Mouse (Mus musculus) C2C12 (cell line): ENCODE measurements around the gene Flnb. TPM values are rescaled to one million over a fixed set of nuclear protein-coding genes. Genes with fewer than 3 reads are reported as not detected.

Experiments used
- H3K27me3 ChIP-seq: one replicate; pipeline ENCODE4 v1.6.1; 2011; ENCODE audit not compliant: control insufficient read depth, insufficient read depth, insufficient read length
- H3K36me3 ChIP-seq: one replicate; pipeline ENCODE4 v1.6.1; 2011; ENCODE audit not compliant: control insufficient read depth, insufficient read depth
- H3K4me3 ChIP-seq: one replicate; pipeline ENCODE4 v1.5.1; 2011; ENCODE audit warnings: mild to moderate bottlenecking, control low read depth; ENCODE audit not compliant: poor library complexity, insufficient read depth, severe bottlenecking
- H3K79me2 ChIP-seq: one replicate; pipeline ENCODE4 v1.6.1; 2011; ENCODE audit not compliant: control insufficient read depth, insufficient read depth
- H3K79me3 ChIP-seq: one replicate; pipeline ENCODE4 v1.6.1; 2011; ENCODE audit warnings: low read depth, control low read depth
- H3ac ChIP-seq: one replicate; pipeline ENCODE3; 2011; ENCODE audit warnings: low read depth; ENCODE audit not compliant: control insufficient read depth, insufficient read length
- CEBPB ChIP-seq: IDR thresholded peaks from one replicate; pipeline ENCODE4 v1.6.1; 2011; ENCODE audit warnings: low read depth, mild to moderate bottlenecking, control low read depth, moderate library complexity
- CTCF ChIP-seq: IDR thresholded peaks from one replicate; pipeline ENCODE4 v1.5.1; 2011; ENCODE audit not compliant: control insufficient read depth, insufficient read depth, insufficient read length
- FOSL1 ChIP-seq: IDR thresholded peaks from one replicate; pipeline ENCODE4 v1.8.0; 2011; ENCODE audit warnings: mild to moderate bottlenecking, low read length; ENCODE audit not compliant: poor library complexity, insufficient read depth, severe bottlenecking
- MAX ChIP-seq: IDR thresholded peaks from one replicate; pipeline ENCODE4 v1.6.1; 2011; ENCODE audit warnings: mild to moderate bottlenecking, control low read depth
- MYOD1 ChIP-seq: IDR thresholded peaks from one replicate; pipeline ENCODE4 v1.6.1; 2011; ENCODE audit warnings: low read depth; ENCODE audit not compliant: control insufficient read depth, insufficient read length
- MYOG ChIP-seq: IDR thresholded peaks from one replicate; pipeline ENCODE4 v1.6.1; 2011; ENCODE audit not compliant: control insufficient read depth, insufficient read length; ENCODE audit errors: extremely low read depth
- USF1 ChIP-seq: IDR thresholded peaks from one replicate; pipeline ENCODE4 v1.6.1; 2011; ENCODE audit warnings: low read depth, mild to moderate bottlenecking, control low read depth, moderate library complexity
- polyA plus RNA-seq: library from polyadenylated mRNA; unstranded; fragments of >200 nt; fragmentation: generic; extraction: Trizol; gene quantifications from one replicate; pipeline ENCODE4 v1.2.1, GENCODE M21; 2012; ENCODE audit warnings: missing spikeins

Flnb gene
- polyA plus RNA-seq, 1 experiment: 154 TPM

DNA sequence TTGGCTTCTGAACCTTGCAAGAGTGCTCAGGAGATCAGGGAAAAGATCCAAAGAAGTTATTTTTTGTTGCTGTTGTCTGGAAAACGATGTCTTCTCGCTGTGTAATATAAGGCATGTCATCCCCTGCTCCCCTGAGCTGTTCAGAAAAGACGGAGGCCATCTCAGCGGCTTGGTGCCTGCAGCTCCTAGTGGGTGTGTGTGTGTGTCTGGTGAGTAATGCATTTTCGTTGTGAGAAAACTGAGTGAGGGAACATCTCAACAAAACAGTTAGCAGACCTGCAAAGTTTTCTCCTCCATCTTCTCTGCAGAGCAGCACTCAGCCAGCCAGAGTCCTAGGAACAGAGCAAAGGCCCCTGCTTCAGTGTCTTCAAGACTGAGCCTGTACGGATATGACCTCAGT, 36.6 kb downstream of the Flnb start:
- Histone ChIP-seq H3ac (no peak overlapping the region), H3K27me3 (no peaks in the 10 kb centered on the region), H3K36me3 (peaks cover 34% of the 10 kb centered on the region), H3K79me2 (peaks cover 100% of the 10 kb centered on the region), H3K79me3 (peaks cover 91% of the 10 kb centered on the region), H3K4me3 (no peak overlapping the region)
- TF ChIP-seq MAX (no peak), MYOD1 (no peak), USF1 (no peak)

GRCm38 (mm10) chr14:7855101-7855500, 37.3 kb downstream of the Flnb start:
- Histone ChIP-seq H3ac (no peak overlapping the region), H3K27me3 (no peaks in the 10 kb centered on the region), H3K4me3 (no peak overlapping the region), H3K79me2 (peaks cover 100% of the 10 kb centered on the region), H3K79me3 (peaks cover 90% of the 10 kb centered on the region), H3K36me3 (peaks cover 28% of the 10 kb centered on the region)
- TF ChIP-seq USF1 (no peak), FOSL1 (no peak), CEBPB (no peak), MAX (no peak), MYOG (no peak), MYOD1 (no peak), CTCF (no peak)

DNA sequence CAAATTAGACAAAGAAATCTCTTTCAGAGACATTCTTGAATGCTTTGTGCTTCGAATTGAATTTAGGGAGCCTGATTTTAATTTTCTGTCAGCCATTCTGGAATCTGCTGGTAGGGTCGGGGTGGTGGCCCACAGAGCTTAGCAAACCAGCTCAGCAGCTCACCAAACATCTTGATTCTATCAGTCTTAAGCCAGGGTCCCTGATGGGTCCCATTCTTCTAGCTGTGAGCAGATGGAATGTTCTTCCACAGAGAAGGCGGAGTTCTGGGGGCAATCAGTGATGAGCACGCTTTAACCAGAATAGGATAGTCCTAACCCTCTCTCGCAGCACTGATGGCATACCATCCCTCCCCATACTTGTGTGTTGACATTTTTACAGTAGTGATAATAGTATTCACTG, 37.7 kb downstream of the Flnb start:
- Histone ChIP-seq H3K27me3 (no peaks in the 10 kb centered on the region), H3K4me3 (no peak overlapping the region), H3ac (no peak overlapping the region), H3K79me2 (peaks cover 100% of the 10 kb centered on the region), H3K36me3 (peaks cover 29% of the 10 kb centered on the region), H3K79me3 (peaks cover 90% of the 10 kb centered on the region)
- TF ChIP-seq CTCF (no peak), FOSL1 (no peak), MAX (no peak), MYOG (no peak)

GRCm38 (mm10) chr14:7856348-7856747, 38.6 kb downstream of the Flnb start:
- Histone ChIP-seq H3ac (no peak overlapping the region), H3K27me3 (no peaks in the 10 kb centered on the region), H3K4me3 (no peak overlapping the region), H3K36me3 (peaks cover 38% of the 10 kb centered on the region), H3K79me2 (peaks cover 100% of the 10 kb centered on the region), H3K79me3 (peaks cover 96% of the 10 kb centered on the region)
- TF ChIP-seq MYOD1: no peak
- no peak for TF ChIP-seq CTCF
- TF ChIP-seq MAX: no peak
- no peak for TF ChIP-seq FOSL1
- no peak for TF ChIP-seq USF1
- no peak for TF ChIP-seq MYOG
- no peak for TF ChIP-seq CEBPB

GRCm38 (mm10) chr14:7857835-7858234, 40.1 kb downstream of the Flnb start:
- no peak for TF ChIP-seq MAX
- Histone ChIP-seq H3K79me3 (peaks cover 98% of the 10 kb centered on the region), H3ac (no peak overlapping the region), H3K4me3 (no peak overlapping the region), H3K36me3 (peaks cover 52% of the 10 kb centered on the region), H3K79me2 (peaks cover 100% of the 10 kb centered on the region), H3K27me3 (no peaks in the 10 kb centered on the region)

DNA sequence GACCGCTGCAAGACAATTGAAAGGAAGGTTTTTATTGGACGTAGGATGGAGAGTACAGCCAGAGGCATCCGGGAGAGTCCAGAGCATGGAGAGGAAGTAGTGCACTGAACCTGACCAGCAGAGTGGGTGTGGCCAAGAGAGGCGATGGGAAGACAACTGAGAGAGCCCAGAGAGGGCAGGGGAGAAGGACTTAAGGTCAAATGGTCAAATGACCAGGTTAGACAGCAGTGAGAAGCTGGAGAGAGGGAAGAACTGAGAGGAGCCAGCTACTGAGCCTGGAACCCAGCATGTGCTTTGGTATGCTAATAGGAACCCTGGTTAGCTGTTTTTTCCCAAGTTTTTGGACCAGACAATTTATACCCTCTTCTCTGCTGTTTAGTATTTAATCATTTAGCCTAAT, 40.7 kb downstream of the Flnb start:
- Histone ChIP-seq H3K4me3 (no peak overlapping the region), H3ac (no peak overlapping the region), H3K79me2 (peaks cover 100% of the 10 kb centered on the region), H3K36me3 (peaks cover 53% of the 10 kb centered on the region), H3K79me3 (peaks cover 98% of the 10 kb centered on the region), H3K27me3 (no peaks in the 10 kb centered on the region)
- TF ChIP-seq MAX (no peak), MYOG (no peak), MYOD1 (no peak), USF1 (no peak)

DNA sequence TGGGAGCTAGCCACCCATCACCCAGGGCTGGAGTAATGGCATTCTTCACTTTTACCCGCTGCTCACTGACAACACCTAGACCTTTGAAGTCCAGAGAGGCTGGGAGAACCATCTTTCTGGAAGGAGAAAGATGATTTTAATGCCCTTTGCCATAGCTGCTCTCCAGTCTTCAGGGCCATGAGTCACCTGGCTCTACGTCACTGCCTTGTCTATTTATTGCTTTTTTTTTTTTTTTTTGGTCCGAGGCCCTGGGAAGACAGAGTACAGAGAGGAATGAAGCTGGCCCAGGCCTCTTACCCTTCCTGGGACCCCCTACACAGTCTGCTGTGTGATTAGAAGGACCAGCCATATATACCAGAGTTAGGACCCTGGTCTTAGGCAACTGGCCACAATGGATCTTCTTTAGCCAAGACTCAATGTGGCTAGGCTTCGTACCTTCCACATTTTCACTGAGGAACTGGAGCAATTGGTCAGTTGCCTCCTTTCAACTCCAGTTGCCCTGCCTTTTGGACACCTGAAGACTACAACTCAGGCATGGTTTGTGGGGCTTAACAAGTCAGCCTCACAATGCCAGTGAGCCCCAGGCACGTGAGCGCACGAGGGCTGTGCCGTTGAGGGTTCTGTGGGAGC, 42.9 kb downstream of the Flnb start:
- peaks cover 99% of the 10 kb centered on the region for H3K79me3 ChIP-seq
- TF ChIP-seq MYOG (no peak), MAX (no peak), USF1 (no peak), MYOD1 (no peak), FOSL1 (no peak), CEBPB (no peak), CTCF (no peak)
- no peak overlapping the region for H3ac ChIP-seq
- H3K79me2 ChIP-seq: peaks cover 100% of the 10 kb centered on the region
- no peaks in the 10 kb centered on the region for H3K27me3 ChIP-seq
- peaks cover 56% of the 10 kb centered on the region for H3K36me3 ChIP-seq
- no peak overlapping the region for H3K4me3 ChIP-seq
